Mouse (Mus musculus): ENCODE data around the gene Sema7a. TPM values are rescaled to one million over a fixed set of nuclear protein-coding genes. Genes with fewer than 3 reads are reported as not detected.

Sema7a gene
- polyA plus RNA-seq, 1 experiment from 2014 or later, result 0.04 TPM

GRCm38 (mm10) chr9:57961863-57962778 lies 22.2 kb downstream of the Sema7a start:
- no peak overlapping the region for H3K9ac ChIP-seq (ENCODE audit: low read depth, low read length)
- ATAC-seq (ENCODE audit: low read depth), result no peak
- WGBS (ENCODE audit: insufficient replicate concordance), result 53% methylated on average over 17 of the region's 17 CpGs

GRCm38 (mm10) chr9:57963249-57963997 lies 23.5 kb downstream of the Sema7a start:
- no peaks in the 10 kb centered on the region for H3K27me3 ChIP-seq (ENCODE audit: control insufficient read depth, insufficient read depth, low read depth, low read length)
- 62% methylated on average over 4 of the region's 4 CpGs for WGBS (ENCODE audit: insufficient replicate concordance)
- no peak overlapping the region for H3K9ac ChIP-seq (ENCODE audit: low read depth, low read length)
- H3K27ac ChIP-seq (ENCODE audit: low read length), result no peak overlapping the region
- no peak for ATAC-seq (ENCODE audit: low read depth)
- no peak overlapping the region for H3K4me2 ChIP-seq (ENCODE audit: low read depth, low read length)
- H3K4me1 ChIP-seq (ENCODE audit: control insufficient read depth, low read depth, low read length), result no peaks in the 10 kb centered on the region
- H3K4me3 ChIP-seq (ENCODE audit: low read depth, low read length), result no peak overlapping the region
- no peaks in the 10 kb centered on the region for H3K36me3 ChIP-seq (ENCODE audit: control insufficient read depth, insufficient read depth)
- no peaks in the 10 kb centered on the region for H3K9me3 ChIP-seq (replicated peaks; ENCODE audit: control insufficient read depth, low read length)

More at GRCm38 (mm10) chr9:57961863-57962778, 22.2 kb downstream of the Sema7a start:
- Histone ChIP-seq H3K36me3 (ENCODE audit: control insufficient read depth, insufficient read depth) (no peaks in the 10 kb centered on the region), H3K9me3 (replicated peaks; ENCODE audit: control insufficient read depth, low read length) (no peaks in the 10 kb centered on the region), H3K27ac (ENCODE audit: low read length) (no peak overlapping the region), H3K27me3 (ENCODE audit: control insufficient read depth, insufficient read depth, low read depth, low read length) (no peaks in the 10 kb centered on the region), H3K4me1 (ENCODE audit: control insufficient read depth, low read depth, low read length) (no peaks in the 10 kb centered on the region), H3K4me2 (ENCODE audit: low read depth, low read length) (no peak overlapping the region), H3K4me3 (ENCODE audit: low read depth, low read length) (no peak overlapping the region)

GRCm38 (mm10) chr9:57963998-57964395 lies 24.1 kb downstream of the Sema7a start:
- Histone ChIP-seq H3K27me3 (ENCODE audit: control insufficient read depth, insufficient read depth, low read depth, low read length) (no peaks in the 10 kb centered on the region), H3K27ac (ENCODE audit: low read length) (no peak overlapping the region), H3K36me3 (ENCODE audit: control insufficient read depth, insufficient read depth) (no peaks in the 10 kb centered on the region), H3K4me2 (ENCODE audit: low read depth, low read length) (no peak overlapping the region), H3K4me3 (ENCODE audit: low read depth, low read length) (no peak overlapping the region), H3K4me1 (ENCODE audit: control insufficient read depth, low read depth, low read length) (peaks cover 5% of the 10 kb centered on the region), H3K9me3 (replicated peaks; ENCODE audit: control insufficient read depth, low read length) (no peaks in the 10 kb centered on the region), H3K9ac (ENCODE audit: low read depth, low read length) (no peak overlapping the region)
- WGBS (ENCODE audit: insufficient replicate concordance), result 61% methylated on average over 5 of the region's 5 CpGs
- no peak for ATAC-seq (ENCODE audit: low read depth)

DNA sequence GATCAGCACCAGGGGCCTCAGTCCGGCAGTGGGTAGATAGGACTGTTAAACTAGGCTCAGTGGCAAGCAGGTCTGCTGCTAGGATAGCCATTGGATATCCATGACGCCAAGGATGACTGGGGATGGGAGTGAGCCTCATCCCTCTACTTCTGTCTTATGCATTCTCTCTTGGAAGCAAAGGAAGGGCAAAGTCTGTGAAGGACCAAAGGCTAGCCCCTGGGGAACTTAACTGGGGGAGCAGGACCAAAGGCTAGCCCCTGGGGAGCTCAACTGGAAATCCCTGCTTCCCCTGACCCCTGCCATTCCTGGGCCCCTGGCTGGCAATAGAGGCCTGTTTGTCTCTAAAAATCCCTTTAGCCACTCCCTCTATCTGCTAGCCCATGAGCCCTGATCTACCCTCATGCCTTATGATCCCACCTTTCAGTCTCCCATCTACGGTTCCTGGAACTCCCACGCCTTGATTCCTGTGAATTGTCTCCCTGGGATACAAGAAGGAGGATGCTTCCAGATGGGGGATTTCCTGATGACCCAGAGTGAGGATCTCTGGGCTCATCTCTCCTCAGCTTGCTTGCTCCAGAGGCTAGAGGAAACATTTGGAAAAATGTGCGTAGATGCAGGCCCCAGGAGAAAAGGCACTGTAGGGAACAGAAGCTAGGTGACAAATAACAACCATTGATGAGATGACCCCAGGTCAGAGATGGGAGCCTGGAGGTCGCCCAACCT lies 24.8 kb downstream of the Sema7a start:
- H3K4me2 ChIP-seq (ENCODE audit: low read depth, low read length), result no peak overlapping the region
- H3K4me3 ChIP-seq (ENCODE audit: low read depth, low read length), result no peak overlapping the region
- H3K9me3 ChIP-seq (replicated peaks; ENCODE audit: control insufficient read depth, low read length), result no peaks in the 10 kb centered on the region
- H3K27me3 ChIP-seq (ENCODE audit: control insufficient read depth, insufficient read depth, low read depth, low read length), result no peaks in the 10 kb centered on the region
- H3K4me1 ChIP-seq (ENCODE audit: control insufficient read depth, low read depth, low read length), result peaks cover 5% of the 10 kb centered on the region
- H3K9ac ChIP-seq (ENCODE audit: low read depth, low read length), result no peak overlapping the region
- H3K27ac ChIP-seq (ENCODE audit: low read length), result no peak overlapping the region
- 54% methylated on average over 6 of the region's 6 CpGs for WGBS (ENCODE audit: insufficient replicate concordance)
- no peak for ATAC-seq (ENCODE audit: low read depth)
- H3K36me3 ChIP-seq (ENCODE audit: control insufficient read depth, insufficient read depth), result no peaks in the 10 kb centered on the region

- no peak overlapping the region for H3K27ac ChIP-seq (ENCODE audit: low read length)
- H3K36me3 ChIP-seq (ENCODE audit: control insufficient read depth, insufficient read depth), result no peaks in the 10 kb centered on the region
- H3K9me3 ChIP-seq (replicated peaks; ENCODE audit: control insufficient read depth, low read length), result no peaks in the 10 kb centered on the region
- H3K27me3 ChIP-seq (ENCODE audit: control insufficient read depth, insufficient read depth, low read depth, low read length), result no peaks in the 10 kb centered on the region
- peaks cover 5% of the 10 kb centered on the region for H3K4me1 ChIP-seq (ENCODE audit: control insufficient read depth, low read depth, low read length)
- WGBS (ENCODE audit: insufficient replicate concordance), result 53% methylated on average over 12 of the region's 12 CpGs
- no peak overlapping the region for H3K4me2 ChIP-seq (ENCODE audit: low read depth, low read length)
- no peak overlapping the region for H3K4me3 ChIP-seq (ENCODE audit: low read depth, low read length)
- no peak overlapping the region for H3K9ac ChIP-seq (ENCODE audit: low read depth, low read length)
- no peak for ATAC-seq (ENCODE audit: low read depth)
Observed at GRCm38 (mm10) chr9:57965281-57966185, 25.6 kb downstream of the Sema7a start.

- no peaks in the 10 kb centered on the region for H3K27me3 ChIP-seq (ENCODE audit: control insufficient read depth, insufficient read depth, low read depth, low read length)
- no peak for ATAC-seq (ENCODE audit: low read depth)
- H3K4me2 ChIP-seq (ENCODE audit: low read depth, low read length), result no peak overlapping the region
- H3K27ac ChIP-seq (ENCODE audit: low read length), result no peak overlapping the region
- H3K9ac ChIP-seq (ENCODE audit: low read depth, low read length), result no peak overlapping the region
- H3K4me1 ChIP-seq (ENCODE audit: control insufficient read depth, low read depth, low read length), result peaks cover 5% of the 10 kb centered on the region
- H3K36me3 ChIP-seq (ENCODE audit: control insufficient read depth, insufficient read depth), result no peaks in the 10 kb centered on the region
- no peaks in the 10 kb centered on the region for H3K9me3 ChIP-seq (replicated peaks; ENCODE audit: control insufficient read depth, low read length)
- WGBS (ENCODE audit: insufficient replicate concordance), result 63% methylated on average over 14 of the region's 14 CpGs
- no peak overlapping the region for H3K4me3 ChIP-seq (ENCODE audit: low read depth, low read length)
Observed at GRCm38 (mm10) chr9:57967237-57967960, 27.5 kb downstream of the Sema7a start.

DNA sequence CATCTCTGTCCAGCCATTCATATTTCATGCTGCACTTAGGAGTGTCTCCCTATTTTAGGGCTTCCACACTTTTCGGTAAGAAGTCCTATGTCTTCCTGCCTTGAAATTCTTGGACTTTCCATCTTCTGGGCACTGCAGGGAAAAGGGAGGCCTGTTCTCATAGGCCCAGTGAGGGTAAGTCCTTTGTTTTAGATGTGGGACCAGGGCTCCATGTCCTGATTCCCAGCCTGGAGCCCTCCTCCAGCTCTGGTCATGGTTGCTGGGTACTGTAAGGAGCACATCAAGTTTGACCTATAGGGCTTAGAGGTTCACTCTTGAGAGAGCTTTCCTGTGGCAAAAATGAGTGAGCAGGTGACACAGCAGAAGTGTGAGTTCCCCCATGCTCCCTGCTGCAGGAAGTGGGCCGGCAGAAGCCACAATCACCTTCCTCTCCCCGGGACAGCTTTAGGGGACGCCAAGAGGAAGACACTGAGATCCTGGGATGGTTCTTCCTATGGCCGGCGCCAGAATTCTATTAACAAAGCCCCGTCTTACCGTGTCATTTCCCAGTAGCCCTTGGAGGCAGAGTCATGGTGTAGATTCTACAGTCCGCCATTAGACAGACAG lies 28.4 kb downstream of the Sema7a start:
- Histone ChIP-seq H3K9me3 (replicated peaks; ENCODE audit: control insufficient read depth, low read length) (no peaks in the 10 kb centered on the region), H3K27me3 (ENCODE audit: control insufficient read depth, insufficient read depth, low read depth, low read length) (no peaks in the 10 kb centered on the region), H3K4me3 (ENCODE audit: low read depth, low read length) (no peak overlapping the region), H3K4me1 (ENCODE audit: control insufficient read depth, low read depth, low read length) (peaks cover 5% of the 10 kb centered on the region), H3K9ac (ENCODE audit: low read depth, low read length) (no peak overlapping the region), H3K36me3 (ENCODE audit: control insufficient read depth, insufficient read depth) (no peaks in the 10 kb centered on the region), H3K27ac (ENCODE audit: low read length) (no peak overlapping the region), H3K4me2 (ENCODE audit: low read depth, low read length) (no peak overlapping the region)
- ATAC-seq (ENCODE audit: low read depth), result no peak
- 39% methylated on average over 9 of the region's 9 CpGs for WGBS (ENCODE audit: insufficient replicate concordance)
